Mouse (Mus musculus): ENCODE results near the gene Hist1h2bg. TPM values are rescaled to one million over a fixed set of nuclear protein-coding genes. Genes with fewer than 3 reads are reported as not detected.

The Hist1h2bg gene
- polyA plus RNA-seq (2015; fragmentation: Nextera tagmentation; extraction: Ambion mirVana) = 1.5 and 3.0 TPM in 2 replicates

DNA sequence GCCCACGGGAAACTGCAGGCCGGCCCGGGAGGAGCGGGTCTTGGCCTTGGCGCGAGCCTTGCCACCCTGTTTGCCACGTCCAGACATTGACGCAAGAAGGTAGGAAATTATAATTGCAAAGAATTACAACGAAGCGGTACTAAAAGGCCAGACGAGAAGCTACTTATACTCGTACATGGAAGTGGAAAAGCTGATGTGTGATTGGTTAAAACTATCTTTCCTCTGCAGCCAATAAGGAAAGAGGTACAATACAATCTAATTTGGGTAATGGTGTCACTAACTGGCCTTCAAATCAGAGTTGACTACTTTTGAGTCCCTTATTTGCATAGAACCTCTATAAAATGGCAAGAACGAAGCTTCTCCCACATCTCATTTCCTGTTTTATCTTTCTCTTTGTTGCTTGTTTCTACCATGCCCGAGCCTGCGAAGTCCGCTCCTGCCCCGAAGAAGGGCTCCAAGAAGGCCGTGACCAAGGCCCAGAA lies at the start of gene Hist1h2bg, which contains the start of gene Hist1h2ae:
Gene Hist1h2bg (plus strand): TSS at position 375 of the 482 bp plus-strand sequence.
Gene Hist1h2ae (minus strand): TSS at position 199 of the 482 bp plus-strand sequence.

GRCm38 (mm10) chr13:23530901-23531875 lies 40.0 kb upstream of the Hist1h2bg start, which contains the start of gene Hist1h4h:
Gene Hist1h4h, plus strand, starts transcription at chr13:23531050.

GRCm38 (mm10) chr13:23533560-23534367 lies 37.4 kb upstream of the Hist1h2bg start, which contains the start of gene Hist1h2af:
Gene Hist1h2af, plus strand, starts transcription at chr13:23533906.

GRCm38 (mm10) chr13:23535137-23536075 lies 35.8 kb upstream of the Hist1h2bg start, which contains the start of gene Hist1h3g:
Gene Hist1h3g, plus strand, starts transcription at chr13:23535422.

DNA sequence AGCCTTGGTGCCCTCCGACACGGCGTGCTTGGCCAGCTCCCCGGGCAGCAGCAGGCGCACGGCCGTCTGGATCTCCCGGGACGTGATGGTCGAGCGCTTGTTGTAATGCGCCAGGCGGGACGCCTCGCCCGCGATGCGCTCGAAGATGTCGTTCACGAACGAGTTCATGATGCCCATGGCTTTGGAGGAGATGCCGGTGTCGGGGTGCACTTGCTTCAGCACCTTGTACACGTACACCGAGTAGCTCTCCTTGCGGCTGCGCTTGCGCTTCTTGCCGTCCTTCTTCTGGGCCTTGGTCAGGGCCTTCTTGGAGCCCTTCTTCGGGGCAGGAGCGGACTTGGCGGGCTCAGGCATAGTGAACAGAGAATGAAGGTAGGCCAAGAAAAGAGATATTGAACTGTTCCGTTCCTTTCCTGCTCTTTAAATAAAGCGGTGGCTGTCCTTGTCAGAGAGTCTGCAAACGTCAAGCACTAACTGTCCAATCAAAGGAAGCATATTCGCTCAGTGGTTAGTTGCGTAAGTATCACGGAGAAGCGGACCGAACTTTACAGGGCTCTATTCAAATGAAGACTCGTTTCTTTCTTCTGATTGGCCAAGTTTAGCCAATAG lies 28.1 kb upstream of the Hist1h2bg start, which contains the start of gene Hist1h2bh:
Gene Hist1h2bh (minus strand): TSS at position 394 of the 609 bp plus-strand sequence.

GRCm38 (mm10) chr13:23543965-23544786 lies 27.0 kb upstream of the Hist1h2bg start, which contains the start of gene Hist1h3f:
Gene Hist1h3f, plus strand, starts transcription at chr13:23544052.

GRCm38 (mm10) chr13:23551146-23551834 lies 19.9 kb upstream of the Hist1h2bg start, which contains the start of gene Hist1h4f:
Gene Hist1h4f, minus strand, starts transcription at chr13:23551648.

DNA sequence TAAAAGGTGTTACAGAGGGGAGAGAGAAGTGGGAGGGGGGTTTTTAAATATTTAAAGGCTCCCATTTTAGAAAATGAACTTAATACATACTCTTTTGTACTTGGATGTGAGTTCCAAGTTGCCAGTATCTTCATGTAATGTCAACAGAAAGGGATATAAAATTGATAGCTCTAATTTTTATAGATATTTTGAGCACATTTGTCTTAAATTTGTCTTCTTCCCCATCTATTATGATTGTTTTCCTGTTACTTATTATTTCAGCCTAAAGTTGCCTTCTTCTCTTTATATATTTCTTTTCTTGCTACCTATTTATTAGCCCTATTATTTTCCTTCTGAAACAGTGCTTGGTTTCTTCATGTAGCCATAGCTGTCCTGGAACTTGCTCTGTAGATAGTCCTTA lies 18.2 kb upstream of the Hist1h2bg start, which contains the start of gene Hist1h1d:
Gene Hist1h1d (plus strand): TSS at position 301 of the 400 bp plus-strand sequence.

GRCm38 (mm10) chr13:23561883-23562659 lies 9.1 kb upstream of the Hist1h2bg start, which contains the start of gene Hist1h3e:
Gene Hist1h3e, minus strand, starts transcription at chr13:23562369.

DNA sequence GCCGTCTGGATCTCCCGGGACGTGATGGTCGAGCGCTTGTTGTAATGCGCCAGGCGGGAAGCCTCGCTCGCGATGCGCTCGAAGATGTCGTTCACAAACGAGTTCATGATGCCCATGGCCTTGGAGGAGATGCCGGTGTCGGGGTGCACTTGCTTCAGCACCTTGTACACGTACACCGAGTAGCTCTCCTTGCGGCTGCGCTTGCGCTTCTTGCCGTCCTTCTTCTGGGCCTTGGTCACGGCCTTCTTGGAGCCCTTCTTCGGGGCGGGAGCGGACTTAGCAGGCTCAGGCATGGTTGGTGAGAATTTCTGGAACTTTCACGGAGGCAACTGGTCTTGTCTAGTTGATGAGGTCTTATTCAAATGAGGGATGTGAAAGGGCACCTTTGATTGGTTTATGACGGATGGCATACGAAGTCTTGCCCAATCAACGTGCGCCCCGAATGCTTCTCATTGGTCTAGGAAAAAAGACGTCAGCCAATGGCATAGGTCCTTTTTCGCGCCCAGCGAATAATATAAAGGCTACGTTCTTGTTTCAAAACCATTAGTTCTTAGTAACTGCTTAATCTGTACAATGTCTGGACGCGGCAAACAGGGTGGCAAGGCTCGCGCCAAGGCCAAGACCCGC lies 2.8 kb downstream of the Hist1h2bg start, which contains the start of the genes Hist1h2bf and Hist1h2ad:
Gene Hist1h2bf (minus strand): TSS at position 299 of the 627 bp plus-strand sequence.
Gene Hist1h2ad (plus strand): TSS at position 484 of the 627 bp plus-strand sequence.

DNA sequence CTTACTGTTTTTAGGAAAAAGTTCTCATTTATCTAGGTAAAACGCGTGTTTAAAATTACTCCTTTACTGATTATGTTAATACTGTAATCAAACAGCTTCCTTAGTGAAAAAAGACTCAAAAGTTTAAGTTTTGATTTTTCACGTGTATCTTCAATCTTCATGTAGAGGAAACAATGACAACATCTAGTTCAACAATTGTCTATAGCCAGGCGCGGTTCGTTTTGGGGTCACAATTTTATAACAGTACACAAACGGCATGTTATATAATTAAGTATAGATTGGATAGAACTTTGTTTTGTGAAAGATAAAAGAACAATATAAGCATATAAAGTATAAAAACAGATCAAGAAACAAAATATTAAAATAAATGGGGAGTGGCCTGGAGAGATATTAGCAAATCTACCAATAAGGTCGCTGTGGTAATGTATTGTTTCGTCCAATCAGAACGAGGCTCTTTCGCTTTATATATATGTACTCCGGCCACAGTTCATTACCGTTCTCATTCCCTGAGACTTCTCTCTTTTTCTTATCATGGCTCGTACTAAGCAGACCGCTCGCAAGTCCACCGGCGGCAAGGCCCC lies 4.2 kb downstream of the Hist1h2bg start, which contains the start of gene Hist1h3d:
Gene Hist1h3d (plus strand): TSS at position 493 of the 581 bp plus-strand sequence.

GRCm38 (mm10) chr13:23581408-23582218 lies 10.4 kb downstream of the Hist1h2bg start, which contains the start of gene Hist1h4d:
Gene Hist1h4d, plus strand, starts transcription at chr13:23581598.

GRCm38 (mm10) chr13:23620733-23621531 lies 49.7 kb downstream of the Hist1h2bg start, which contains the start of gene Hist1h2be:
Gene Hist1h2be, minus strand, starts transcription at chr13:23621124.

